Mouse (Mus musculus): Measurements from ENCODE around the gene Olfr1388. TPM values are rescaled to one million over a fixed set of nuclear protein-coding genes. Genes with fewer than 3 reads are reported as not detected.
"Not testable (repeated sequence)": the region's sequence is repeated elsewhere in the genome, so short reads cannot be mapped to it uniquely, and the experiment has no call there.

Olfr1388 gene
- under 1 TPM; 0.13 to 0.14 TPM for total RNA-seq (2021)

DNA sequence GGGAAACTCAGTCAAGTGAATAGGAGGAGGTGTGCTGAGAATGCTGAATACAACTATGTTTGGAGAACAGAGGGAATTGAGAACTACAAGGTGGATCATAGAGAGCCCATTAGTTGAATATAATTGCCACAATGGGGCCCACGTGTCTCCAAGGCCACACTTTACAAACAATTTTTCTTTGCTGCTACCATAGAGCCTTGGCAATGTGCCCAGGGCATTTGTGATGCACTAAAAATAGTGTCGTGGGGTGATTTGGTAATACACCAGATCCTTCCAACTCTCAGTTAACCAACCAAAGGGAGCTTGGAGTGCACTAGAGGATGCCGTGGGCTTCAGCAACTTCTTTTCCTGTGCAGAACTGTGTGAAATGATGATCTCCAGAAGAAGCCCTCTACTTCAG is at the start of gene Olfr1388:
Gene Olfr1388 (plus strand): TSS at position 214 of the 400 bp plus-strand sequence.
- DNase-seq (ENCODE audit: low spot score), result no peak
- intact Hi-C loops (cut with DNase I), result no loop called here

DNA sequence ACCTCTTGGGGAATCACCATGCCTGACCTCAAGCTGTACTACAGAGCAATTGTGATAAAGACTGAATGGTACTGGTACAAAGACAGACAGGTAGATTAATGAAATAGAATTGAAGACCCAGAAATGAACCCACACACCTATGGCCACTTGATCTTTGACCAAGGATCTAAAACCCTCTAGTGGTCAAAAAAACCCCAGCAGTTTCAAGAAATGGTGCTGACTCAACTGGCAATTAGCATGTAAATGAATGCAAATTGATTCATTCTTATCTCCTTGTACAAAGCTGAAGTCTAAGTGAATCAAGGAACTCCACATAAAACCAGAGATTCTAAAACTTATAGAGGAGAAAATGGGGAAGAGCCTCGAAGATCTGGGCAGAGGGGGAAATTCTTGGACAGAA is 43.7 kb upstream of the Olfr1388 start:
- DNase-seq (ENCODE audit: low spot score); intact Hi-C loops (cut with DNase I): not testable (repeated sequence)

DNA sequence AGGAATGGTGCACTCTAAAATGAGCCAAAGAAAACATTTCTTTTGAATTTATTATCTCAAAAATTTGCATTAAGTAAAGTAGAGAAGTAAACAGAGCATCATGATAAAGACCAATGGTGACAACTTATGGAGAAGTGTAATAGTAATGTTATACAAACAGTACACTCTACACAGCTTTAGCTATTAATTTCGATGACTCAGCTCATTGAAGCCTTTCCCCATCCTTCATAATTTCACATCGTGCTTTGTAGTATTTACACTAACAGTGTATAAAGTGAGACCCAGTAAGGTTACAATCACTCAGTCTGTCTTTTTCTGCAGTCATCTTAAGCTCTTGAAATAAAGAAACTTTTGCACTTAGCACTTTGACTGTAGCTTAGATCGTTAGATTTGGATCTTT is 29.6 kb upstream of the Olfr1388 start:
- intact Hi-C loops (cut with DNase I), result no loop called here
- no peak for DNase-seq (ENCODE audit: low spot score)

DNA sequence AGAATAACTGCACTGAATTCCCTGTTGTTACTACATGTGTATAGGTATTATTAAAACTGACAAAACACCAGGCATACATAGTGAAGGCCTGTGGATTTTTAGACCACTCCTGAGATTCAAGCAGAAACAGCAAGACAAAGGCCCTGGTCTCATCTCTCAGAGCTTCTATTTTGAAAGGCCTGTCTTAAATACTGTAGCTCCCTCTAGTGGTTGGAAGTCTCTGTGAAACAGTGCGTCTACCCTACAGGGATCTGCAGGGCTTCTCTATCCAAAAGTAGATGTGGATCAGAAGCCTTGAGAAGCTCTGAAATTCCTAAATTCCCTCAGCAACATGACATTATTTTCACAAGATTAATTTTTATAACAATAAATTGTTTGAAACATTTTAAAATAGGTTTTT is 25.9 kb upstream of the Olfr1388 start:
- intact Hi-C loops (cut with DNase I), result loop anchor here (5.0 kb wide), 1 partner anchor 223 kb away; the partner anchor contains the start of gene Btnl9
- no peak for DNase-seq (ENCODE audit: low spot score)

DNA sequence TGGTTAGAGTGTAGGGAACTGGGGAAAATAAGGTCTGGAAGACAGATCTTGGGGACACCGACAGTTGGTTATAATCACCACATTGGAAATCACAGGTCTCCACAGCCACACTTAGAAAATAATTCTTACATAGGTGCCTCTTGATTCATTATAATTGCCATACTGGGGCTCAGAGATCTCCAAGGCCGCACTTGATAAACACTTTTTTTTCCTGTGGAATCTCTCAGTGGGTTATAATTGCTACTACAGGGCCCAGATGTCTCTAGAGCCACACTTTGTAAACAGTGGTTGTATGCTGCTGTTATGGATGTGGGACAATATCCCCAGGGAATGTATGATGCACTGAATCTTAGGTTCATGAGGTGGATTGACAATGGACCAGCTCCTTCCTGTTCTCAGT is 13.7 kb upstream of the Olfr1388 start, which contains the start of gene Olfr1389:
Gene Olfr1389 (plus strand): TSS at position 301 of the 400 bp plus-strand sequence.
- DNase-seq (ENCODE audit: low spot score), result no peak
- intact Hi-C loops (cut with DNase I), result no loop called here

DNA sequence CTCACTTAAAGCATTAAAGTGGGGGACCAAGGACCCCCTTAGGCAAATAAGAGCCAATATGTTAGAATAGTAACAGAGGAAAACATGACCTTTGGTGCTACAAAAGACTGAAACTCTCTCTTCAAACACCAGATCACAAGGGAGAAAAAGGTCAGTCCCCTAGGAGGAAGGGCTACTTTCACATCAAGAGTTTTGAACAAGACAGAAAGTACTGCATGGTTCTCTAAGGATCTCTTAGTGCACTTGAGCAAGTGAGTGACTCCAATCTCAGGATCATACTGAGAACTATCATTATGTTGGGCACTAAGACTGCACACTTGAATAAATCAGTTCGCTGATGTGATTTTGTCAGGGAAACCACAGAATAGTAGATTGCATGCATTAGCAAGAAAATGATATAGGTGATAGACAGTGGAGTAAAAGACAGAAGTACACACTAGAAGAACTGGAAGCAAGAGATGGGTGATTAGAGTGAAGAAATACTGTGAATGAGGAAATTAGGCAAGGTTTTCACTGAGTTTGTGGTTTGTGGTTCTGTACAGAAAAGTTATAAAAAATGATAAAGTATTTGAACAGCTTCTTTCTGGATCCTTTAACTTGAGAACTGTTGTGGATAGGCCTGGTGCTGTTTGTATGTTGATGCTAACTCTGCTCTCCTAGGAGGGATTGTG is 11.0 kb upstream of the Olfr1388 start:
- DNase-seq (ENCODE audit: low spot score), result no peak
- intact Hi-C loops (cut with DNase I), result no loop called here

DNA sequence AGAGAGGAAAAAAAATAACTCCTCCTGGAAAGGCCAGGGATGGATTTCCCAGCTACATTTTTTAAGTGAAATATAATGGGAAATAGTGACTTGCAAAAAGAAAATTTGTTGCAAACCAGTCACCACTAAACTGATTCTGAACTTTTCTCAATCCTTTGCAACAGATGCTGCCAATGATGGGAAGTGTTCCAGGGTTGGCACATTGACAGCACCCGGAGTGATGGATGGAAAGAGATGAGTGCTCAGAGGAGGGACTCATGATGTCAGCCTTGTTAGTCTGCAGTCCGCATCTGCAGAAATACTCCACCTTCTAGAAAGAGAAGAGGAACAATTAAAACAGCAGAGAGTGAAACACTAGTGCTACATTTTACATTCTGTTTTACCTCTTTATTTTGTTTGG is 6.8 kb upstream of the Olfr1388 start:
- intact Hi-C loops (cut with DNase I), result no loop called here
- DNase-seq (ENCODE audit: low spot score), result no peak

DNA sequence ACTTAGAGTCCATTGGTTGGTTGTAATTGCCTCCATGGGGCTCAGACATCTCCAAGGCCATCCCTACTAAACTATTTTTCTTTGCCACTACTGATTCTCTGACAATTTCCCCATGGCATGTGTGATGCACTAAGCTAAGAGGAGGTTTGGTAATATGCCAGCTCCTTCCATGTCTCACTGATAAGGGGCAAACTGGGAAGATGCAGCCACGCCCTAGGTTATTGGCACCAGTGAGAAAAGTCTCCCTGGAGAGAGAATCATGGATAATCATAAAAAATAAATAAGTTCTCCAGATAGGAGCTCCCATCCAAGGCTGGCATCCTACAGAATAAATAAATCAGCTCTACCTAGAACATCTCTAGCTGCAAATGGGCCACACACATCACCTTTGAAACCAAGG is 18.6 kb downstream of the Olfr1388 start, which contains the start of gene Olfr1387:
Gene Olfr1387 (plus strand): TSS at position 301 of the 400 bp plus-strand sequence.
- intact Hi-C loops (cut with DNase I), result no loop called here
- DNase-seq (ENCODE audit: low spot score), result no peak

DNA sequence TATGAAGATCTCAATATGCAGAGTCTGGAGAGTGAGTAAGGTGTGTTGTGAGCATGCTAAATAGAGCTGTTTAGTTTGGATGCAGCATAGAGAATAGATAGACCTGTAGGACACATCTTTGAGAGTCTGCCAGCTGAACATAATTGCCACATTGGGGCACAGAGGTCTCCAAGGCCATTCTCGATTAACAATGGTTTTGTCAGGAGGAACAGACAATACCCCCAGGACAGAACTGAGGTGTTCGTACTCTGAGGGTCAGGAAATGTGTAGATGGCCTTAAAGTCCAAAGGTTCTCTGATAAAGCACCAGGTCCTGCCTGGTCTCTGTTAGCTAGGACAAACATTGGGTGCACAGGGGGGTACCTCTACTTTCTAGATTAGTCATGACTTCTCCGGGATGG is 28.3 kb downstream of the Olfr1388 start, which contains the start of gene Olfr1386:
Gene Olfr1386 (plus strand): TSS at position 301 of the 400 bp plus-strand sequence.
- DNase-seq (ENCODE audit: low spot score); intact Hi-C loops (cut with DNase I): not testable (repeated sequence)

DNA sequence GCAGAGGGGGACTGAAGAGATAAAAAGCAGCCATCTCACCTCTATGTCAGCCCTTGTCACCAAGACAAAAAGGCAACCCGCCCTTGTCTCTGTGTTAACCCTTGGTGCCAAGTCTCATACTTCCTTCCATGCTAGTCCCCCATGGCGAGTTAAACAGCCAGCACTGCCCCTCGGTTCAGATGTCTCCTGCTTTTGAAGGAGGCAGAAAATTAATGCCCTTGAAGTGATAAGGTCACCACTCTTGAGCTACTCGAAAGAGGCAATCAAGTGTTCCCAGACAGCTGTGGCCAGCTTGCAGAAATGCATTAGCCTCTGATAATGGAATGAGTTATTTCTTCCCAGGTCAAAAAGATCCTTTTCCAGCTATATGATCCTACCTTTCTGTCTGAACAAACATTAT is 49.5 kb downstream of the Olfr1388 start:
- intact Hi-C loops (cut with DNase I), result no loop called here
- DNase-seq (ENCODE audit: low spot score), result no peak

DNA sequence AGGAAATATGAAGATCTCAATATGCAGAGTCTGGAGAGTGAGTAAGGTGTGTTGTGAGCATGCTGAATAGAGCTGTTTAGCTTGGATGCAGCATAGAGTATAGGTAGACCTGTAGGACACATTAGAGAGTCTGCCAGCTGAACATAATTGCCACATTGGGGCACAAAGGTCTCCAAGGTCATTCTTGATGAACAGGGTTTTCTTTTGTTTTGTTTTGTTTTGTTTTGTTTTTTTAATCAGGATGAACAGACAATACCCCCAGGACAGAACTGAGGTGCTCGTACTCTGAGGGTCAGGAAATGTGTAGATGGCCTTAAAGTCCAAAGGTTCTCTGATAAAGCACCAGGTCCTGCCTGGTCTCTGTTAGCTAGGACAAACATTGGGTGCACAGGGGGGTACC is 52.3 kb downstream of the Olfr1388 start, which contains the start of gene Olfr1385:
Gene Olfr1385 (plus strand): TSS at position 301 of the 400 bp plus-strand sequence.
- intact Hi-C loops (cut with DNase I); DNase-seq (ENCODE audit: low spot score): not testable (repeated sequence)

Other genes with a start within 250 kb of the Olfr1388 start
- 10 to 100 TPM; 25.0 to 35.0 TPM for gene Btnl9, start 249.5 kb upstream of the Olfr1388 start, total RNA-seq (2021)
- 10 to 100 TPM; 21.5 to 29.6 TPM for gene Zfp62, start 233.3 kb upstream of the Olfr1388 start, total RNA-seq (2021)
- gene Mgat1, start 192.4 kb upstream of the Olfr1388 start, total RNA-seq (2021), result 10 to 100 TPM; 49.1 to 64.1 TPM
- under 1 TPM; 0.10 to 0.11 TPM for gene Olfr1393, start 158.3 kb upstream of the Olfr1388 start, total RNA-seq (2021)
- not detected for gene Olfr1392, start 151.3 kb upstream of the Olfr1388 start, total RNA-seq (2021)
- not detected for gene Olfr10, start 131.9 kb upstream of the Olfr1388 start, total RNA-seq (2021)
- not detected for gene Olfr1391, start 113.9 kb upstream of the Olfr1388 start, total RNA-seq (2021)
- not detected for gene Olfr1390, start 101.4 kb upstream of the Olfr1388 start, total RNA-seq (2021)
- gene Olfr1389, start 13.6 kb upstream of the Olfr1388 start, total RNA-seq (2021), result not detected
- under 1 TPM; 0.06 to 0.10 TPM for gene Olfr1387, start 18.7 kb downstream of the Olfr1388 start, total RNA-seq (2021)
- not detected for gene Olfr1386, start 28.4 kb downstream of the Olfr1388 start, total RNA-seq (2021)
- gene Olfr1385, start 52.4 kb downstream of the Olfr1388 start, total RNA-seq (2021), result not detected
- gene Olfr1384, start 70.1 kb downstream of the Olfr1388 start, total RNA-seq (2021), result not detected
- under 1 TPM; 0.52 to 0.59 TPM for gene Olfr1383, start 83.0 kb downstream of the Olfr1388 start, total RNA-seq (2021)
- gene Olfr1382, start 91.6 kb downstream of the Olfr1388 start, total RNA-seq (2021), result not detected
- gene Olfr1381, start 106.8 kb downstream of the Olfr1388 start, total RNA-seq (2021), result not detected
- not detected for gene Olfr1380, start 120.3 kb downstream of the Olfr1388 start, total RNA-seq (2021)
- gene Flt4, start 172.6 kb downstream of the Olfr1388 start, total RNA-seq (2021), result 10 to 100 TPM; 11.2 to 11.7 TPM
- 1 to 10 TPM; 1.2 to 1.4 TPM for gene Scgb3a1, start 227.0 kb downstream of the Olfr1388 start, total RNA-seq (2021)